Mouse (Mus musculus): ENCODE measurements around the gene Pdcd6ip.
A peak's percentile ranks its signal among the peaks of the same experiment; 100 is the strongest.
"Not testable (repeated sequence)": the region's sequence is repeated elsewhere in the genome, so short reads cannot be mapped to it uniquely, and the experiment has no call there.

The Pdcd6ip gene

GRCm38 (mm10) chr9:113701441-113702160 lies 6.5 kb downstream of the Pdcd6ip start:
- ATAC-seq (ENCODE audit: low TSS enrichment), result no peak

- ATAC-seq (ENCODE audit: low TSS enrichment), result no peak
Observed at GRCm38 (mm10) chr9:113687461-113687860, 20.6 kb downstream of the Pdcd6ip start.

- no peak for ATAC-seq (ENCODE audit: low TSS enrichment)
Observed at GRCm38 (mm10) chr9:113673721-113674120, 34.3 kb downstream of the Pdcd6ip start.

GRCm38 (mm10) chr9:113672352-113672751 lies 35.7 kb downstream of the Pdcd6ip start:
- ATAC-seq (ENCODE audit: low TSS enrichment), result no peak

GRCm38 (mm10) chr9:113670857-113671106 lies 37.3 kb downstream of the Pdcd6ip start:
- ATAC-seq (ENCODE audit: low TSS enrichment), result no peak

- ATAC-seq (ENCODE audit: low TSS enrichment), result no peak
Observed at GRCm38 (mm10) chr9:113670105-113670856, 37.8 kb downstream of the Pdcd6ip start.

- no peak for ATAC-seq (ENCODE audit: low TSS enrichment)
Observed at GRCm38 (mm10) chr9:113663476-113663875, 44.6 kb downstream of the Pdcd6ip start.

- ATAC-seq (ENCODE audit: low TSS enrichment), result no peak
Observed at GRCm38 (mm10) chr9:113657837-113658236, 50.2 kb downstream of the Pdcd6ip start.

GRCm38 (mm10) chr9:113653571-113653970 lies 54.5 kb downstream of the Pdcd6ip start:
- ATAC-seq (ENCODE audit: low TSS enrichment), result no peak

GRCm38 (mm10) chr9:113650787-113651186 lies 57.3 kb downstream of the Pdcd6ip start:
- ATAC-seq (ENCODE audit: low TSS enrichment), result no peak

GRCm38 (mm10) chr9:113649211-113649610 lies 58.8 kb downstream of the Pdcd6ip start:
- ATAC-seq (ENCODE audit: low TSS enrichment), result not testable (repeated sequence)

GRCm38 (mm10) chr9:113645837-113646169 lies 62.3 kb downstream of the Pdcd6ip start:
- ATAC-seq (ENCODE audit: low TSS enrichment), result no peak

GRCm38 (mm10) chr9:113645153-113645836 lies 62.8 kb downstream of the Pdcd6ip start:
- ATAC-seq (ENCODE audit: low TSS enrichment), result peak; percentile 77

- no peak for ATAC-seq (ENCODE audit: low TSS enrichment)
Observed at GRCm38 (mm10) chr9:113644701-113645100, 63.4 kb downstream of the Pdcd6ip start.

- no peak for ATAC-seq (ENCODE audit: low TSS enrichment)
Observed at GRCm38 (mm10) chr9:113644076-113644475, 64.0 kb downstream of the Pdcd6ip start.

- no peak for ATAC-seq (ENCODE audit: low TSS enrichment)
Observed at GRCm38 (mm10) chr9:113643669-113644068, 64.4 kb downstream of the Pdcd6ip start.

GRCm38 (mm10) chr9:113634986-113635385 lies 73.1 kb downstream of the Pdcd6ip start:
- ATAC-seq (ENCODE audit: low TSS enrichment), result no peak

- ATAC-seq (ENCODE audit: low TSS enrichment), result peak; percentile 60
Observed at GRCm38 (mm10) chr9:113633168-113633744, 74.8 kb downstream of the Pdcd6ip start.

- no peak for ATAC-seq (ENCODE audit: low TSS enrichment)
Observed at GRCm38 (mm10) chr9:113632350-113633043, 75.6 kb downstream of the Pdcd6ip start.

GRCm38 (mm10) chr9:113629632-113630031 lies 78.4 kb downstream of the Pdcd6ip start:
- ATAC-seq (ENCODE audit: low TSS enrichment), result peak; percentile 42

- no peak for ATAC-seq (ENCODE audit: low TSS enrichment)
Observed at GRCm38 (mm10) chr9:113629191-113629590, 78.9 kb downstream of the Pdcd6ip start.

- no peak for ATAC-seq (ENCODE audit: low TSS enrichment)
Observed at GRCm38 (mm10) chr9:113628780-113629179, 79.3 kb downstream of the Pdcd6ip start.

All from frontal cortex, adult (tissue).